Mouse (Mus musculus) left cerebral cortex, adult 11 months (tissue): ENCODE data around the gene Kifc1.
A peak's percentile ranks its signal among the peaks of the same experiment; 100 is the strongest.

Source experiments
- DNase-seq: peaks from one replicate; pipeline ENCODE4 v3.0.0; 2022; ENCODE audit warnings: low spot score

Kifc1 gene

DNA sequence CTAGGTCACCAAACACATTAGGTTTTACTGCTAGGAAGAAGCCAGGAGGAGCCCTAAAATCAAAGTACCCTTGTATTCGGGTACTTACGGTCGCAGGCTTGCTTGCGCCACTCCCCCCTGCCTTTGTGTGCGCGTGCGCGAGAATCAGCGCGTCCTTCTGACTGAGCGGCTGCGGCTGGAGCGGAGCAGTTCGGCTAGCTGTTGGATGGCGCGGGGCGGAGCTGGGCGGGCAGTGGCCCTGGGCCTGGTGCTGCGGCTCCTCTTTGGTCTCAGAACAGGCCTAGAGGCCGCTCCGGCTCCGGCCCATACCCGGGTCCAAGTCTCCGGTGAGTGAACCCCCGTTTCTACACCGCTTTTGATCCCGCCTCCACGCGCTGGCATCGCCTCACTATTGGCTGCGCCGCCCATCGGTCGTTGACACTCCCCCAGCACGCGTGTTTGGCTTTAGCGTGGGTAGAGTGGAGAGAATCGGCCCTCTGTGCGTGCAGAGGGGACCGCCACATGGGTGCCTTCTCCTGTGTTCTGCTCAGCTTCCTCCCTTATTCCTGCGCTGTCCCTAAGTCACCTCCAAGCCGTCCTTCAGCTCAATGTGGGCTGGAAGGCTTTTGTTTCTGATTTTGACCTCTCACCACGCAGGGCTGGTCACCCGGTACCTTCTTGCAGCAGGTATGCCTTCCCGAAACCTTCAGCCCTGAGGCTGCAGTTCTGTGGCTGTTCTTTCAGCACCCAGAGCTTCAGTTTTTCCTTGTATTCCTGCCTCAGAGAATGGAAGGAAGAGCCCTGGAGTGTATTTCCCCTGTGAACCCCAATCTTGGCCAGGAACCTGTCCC is 47.3 kb downstream of the Kifc1 start, which contains the start of gene Cd320:
Cd320 (plus strand) TSS at position 126 of the 830 bp plus-strand sequence.
- peak; percentile 88 for DNase-seq

DNA sequence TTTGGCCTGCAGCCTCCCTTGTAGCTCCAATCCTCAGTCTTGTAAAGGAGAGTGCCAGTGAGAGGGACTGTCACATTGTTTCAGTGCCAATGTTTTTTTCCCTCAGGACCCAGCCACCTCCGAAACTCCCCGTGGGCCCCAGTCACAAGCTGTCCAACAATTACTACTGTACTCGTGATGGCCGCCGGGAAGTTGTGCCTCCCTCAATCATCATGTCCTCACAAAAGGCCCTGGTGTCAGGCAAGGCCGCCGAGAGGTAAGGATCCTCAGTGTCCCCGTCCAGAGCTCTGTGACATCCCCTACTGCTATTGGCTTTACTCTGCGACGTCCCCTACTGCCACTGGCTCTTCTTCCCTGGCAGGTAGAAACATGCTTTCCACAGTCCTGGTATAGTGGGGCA is 60.9 kb downstream of the Kifc1 start:
- DNase-seq: no peak

DNA sequence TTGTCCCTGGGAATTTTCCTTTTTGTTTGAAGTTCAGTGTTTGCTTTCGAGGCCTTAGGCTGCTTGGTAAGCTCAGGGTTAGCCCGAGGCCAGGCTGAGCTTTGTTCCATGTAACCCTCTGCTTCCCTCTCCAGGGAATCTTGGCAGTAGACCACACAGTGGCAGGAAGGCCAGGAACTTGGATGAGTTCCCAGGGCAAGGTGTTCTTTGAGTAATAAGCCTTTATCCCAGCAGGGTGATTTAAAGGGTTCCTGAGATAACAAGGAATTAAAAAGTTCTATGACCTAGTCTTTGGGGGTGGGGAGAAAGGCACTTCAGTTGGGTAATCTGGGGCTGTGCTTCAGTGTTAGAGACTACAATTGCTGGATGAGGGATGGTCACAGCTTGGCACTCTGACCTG is 61.6 kb downstream of the Kifc1 start:
- no peak for DNase-seq

- peak; percentile 51 for DNase-seq
These were observed 63.6 kb downstream of the Kifc1 start for GRCm38 (mm10) chr17:33826850-33827249.
